In genomic region chr5:140627580-140627979, GRCm38 (mm10) we compare ENCODE assay signal across 24 mouse cellular contexts. TPM values are rescaled to one million over a fixed set of nuclear protein-coding genes. Genes with fewer than 3 reads are reported as not detected.
A peak's percentile ranks its signal among the peaks of the same experiment; 100 is the strongest.
DNase-seq lines count a peak whose midpoint lies in the region; ATAC-seq and TF ChIP-seq lines count a peak whose summit lies in the region.
"Had no signal": no experiment of that assay in that cellular context is flagged by ENCODE, and none has a peak within 500 bp of the region (broad histone marks: within the 10 kb centered on the region; RNA-seq: fewer than 3 reads in every experiment).

No protein-coding gene starts in this region.

- H3K4me3 ChIP-seq in intestine, postnatal 0 days (ENCODE audit: low read depth, low read length) = no peak overlapping the region
- no peak overlapping the region for H3K4me3 ChIP-seq in intestine, embryonic 16.5 days (ENCODE audit: low read length)
- H3K4me3 ChIP-seq in liver, postnatal 0 days (ENCODE audit: low read depth, low read length) = no peak overlapping the region
- no peak overlapping the region for H3K4me3 ChIP-seq in liver, embryonic 12.5 days
- H3K4me3 ChIP-seq in ES-Bruce4 (ENCODE audit: low read depth, low read length) = no peak overlapping the region
- H3K4me3 ChIP-seq: embryonic facial prominence, embryonic 15.5 days; limb, embryonic 12.5 days; midbrain, embryonic 12.5 days; neural tube, embryonic 13.5 days had no signal

- no peak overlapping the region for H3K9ac ChIP-seq in intestine, postnatal 0 days (ENCODE audit: low read depth, low read length)
- H3K9ac ChIP-seq in intestine, embryonic 16.5 days (ENCODE audit: low read depth, low read length) = no peak overlapping the region
- no peak overlapping the region for H3K9ac ChIP-seq in liver, postnatal 0 days (replicated peaks)
- no peak overlapping the region for H3K9ac ChIP-seq in liver, embryonic 12.5 days
- H3K9ac ChIP-seq in ES-Bruce4 (ENCODE audit: low read depth, poor library complexity, severe bottlenecking) = no peak overlapping the region
- H3K9ac ChIP-seq: embryonic facial prominence, embryonic 15.5 days; limb, embryonic 12.5 days; midbrain, embryonic 12.5 days; neural tube, embryonic 13.5 days had no signal

- H3K4me1 ChIP-seq in intestine, postnatal 0 days (replicated peaks; ENCODE audit: control insufficient read depth, insufficient read depth, low read length) = no peaks in the 10 kb centered on the region
- peaks cover 14% of the 10 kb centered on the region for H3K4me1 ChIP-seq in intestine, embryonic 16.5 days (ENCODE audit: control insufficient read depth, insufficient read depth, low read length)
- no peaks in the 10 kb centered on the region for H3K4me1 ChIP-seq in liver, postnatal 0 days (ENCODE audit: insufficient read depth)
- H3K4me1 ChIP-seq in liver, embryonic 12.5 days = 0 out of 2 replicates have a peak, but pooled peaks cover 7% of the 10 kb centered on the region
- H3K4me1 ChIP-seq in ES-Bruce4 (ENCODE audit: control insufficient read depth, insufficient read depth, low read length) = no peaks in the 10 kb centered on the region
- H3K4me1 ChIP-seq: embryonic facial prominence, embryonic 15.5 days; limb, embryonic 12.5 days; midbrain, embryonic 12.5 days had no signal

- H3K27ac ChIP-seq in intestine, postnatal 0 days (ENCODE audit: low read depth, low read length) = no peak overlapping the region
- no peak overlapping the region for H3K27ac ChIP-seq in intestine, embryonic 16.5 days (ENCODE audit: low read length)
- no peak overlapping the region for H3K27ac ChIP-seq in liver, postnatal 0 days (ENCODE audit: low read depth)
- no peak overlapping the region for H3K27ac ChIP-seq in liver, embryonic 12.5 days
- no peak overlapping the region for H3K27ac ChIP-seq in ES-Bruce4 (ENCODE audit: insufficient read depth, low read length)
- H3K27ac ChIP-seq: embryonic facial prominence, embryonic 15.5 days; limb, embryonic 12.5 days; macrophage; midbrain, embryonic 12.5 days; neural tube, embryonic 13.5 days had no signal

- H3K36me3 ChIP-seq in intestine, postnatal 0 days (ENCODE audit: control insufficient read depth, insufficient read depth) = peaks cover 82% of the 10 kb centered on the region
- H3K36me3 ChIP-seq in intestine, embryonic 16.5 days (ENCODE audit: control insufficient read depth, insufficient read depth, low read length) = peaks cover 51% of the 10 kb centered on the region
- H3K36me3 ChIP-seq in liver, postnatal 0 days (replicated peaks; ENCODE audit: insufficient read depth, low read length) = peaks cover 43% of the 10 kb centered on the region
- H3K36me3 ChIP-seq in liver, embryonic 12.5 days = peaks cover 94% of the 10 kb centered on the region
- H3K36me3 ChIP-seq in ES-Bruce4 (ENCODE audit: control insufficient read depth, insufficient read depth, low read length, poor library complexity, severe bottlenecking) = no peaks in the 10 kb centered on the region

- no peak for ATAC-seq in intestine, postnatal 0 days
- ATAC-seq in intestine, embryonic 16.5 days = no peak
- no peak for ATAC-seq in liver, postnatal 0 days
- ATAC-seq in liver, embryonic 12.5 days = no peak
- ATAC-seq: hindbrain, embryonic 16.5 days had no signal

- no peak for TF ChIP-seq EP300 in liver, postnatal 0 days (IDR thresholded peaks at IDR 0.05; ENCODE audit: low read depth)
- TF ChIP-seq EP300 in ES-Bruce4 (IDR thresholded peaks at IDR 0.05; ENCODE audit: insufficient read depth, low read depth, low read length) = no peak

- DNase-seq in liver, postnatal 0 days = no peak
- DNase-seq in brain, embryonic 14.5 days (ENCODE audit: low read depth) = no peak
- no peak for DNase-seq in embryo, embryonic 10.5 days (ENCODE audit: low spot score)
- DNase-seq: adrenal gland, postnatal 10 days; B cell, adult 2 months; cerebellum, adult 11 months; cerebellum, postnatal 14 days; gastrocnemius, postnatal 10 days; heart, adult 18-20 months; heart, postnatal 4 days; kidney, adult 8-10 months; kidney, postnatal 36 days; lung, adult 2 months; spleen, adult 18-20 months had no signal

- H3K9me3 ChIP-seq in intestine, postnatal 0 days (ENCODE audit: control insufficient read depth) = no peaks in the 10 kb centered on the region
- H3K9me3 ChIP-seq in intestine, embryonic 16.5 days (ENCODE audit: control insufficient read depth, low read length) = no peaks in the 10 kb centered on the region
- H3K9me3 ChIP-seq in liver, postnatal 0 days (ENCODE audit: low read length) = no peaks in the 10 kb centered on the region
- H3K9me3 ChIP-seq in liver, embryonic 12.5 days (replicated peaks) = peaks cover 5% of the 10 kb centered on the region
- no peaks in the 10 kb centered on the region for H3K9me3 ChIP-seq in ES-Bruce4 (replicated peaks; ENCODE audit: control insufficient read depth, insufficient read depth, low read length, poor library complexity, severe bottlenecking)
- H3K9me3 ChIP-seq: embryonic facial prominence, embryonic 15.5 days; neural tube, embryonic 13.5 days had no signal

- peak; percentile 47 for TF ChIP-seq CTCF in intestine, postnatal 0 days (IDR thresholded peaks at IDR 0.05; ENCODE audit: low read depth)
- TF ChIP-seq CTCF in liver, postnatal 0 days (IDR thresholded peaks at IDR 0.05; ENCODE audit: low read depth) = peak; percentile 29
- TF ChIP-seq CTCF in ES-Bruce4 (IDR thresholded peaks at IDR 0.05; ENCODE audit: low read depth, low read length) = peak; percentile 19
- peak; percentile 33; the same call in 1 of the 2 replicates for TF ChIP-seq CTCF in brain, embryonic 14.5 days (IDR thresholded peaks at IDR 0.05; ENCODE audit: borderline replicate concordance, extremely low read depth, insufficient read depth, insufficient read length)

- no peaks in the 10 kb centered on the region for H3K27me3 ChIP-seq in intestine, postnatal 0 days (replicated peaks; ENCODE audit: control insufficient read depth, insufficient read depth, low read length)
- no peaks in the 10 kb centered on the region for H3K27me3 ChIP-seq in intestine, embryonic 16.5 days (replicated peaks; ENCODE audit: control insufficient read depth, insufficient read depth, low read length)
- H3K27me3 ChIP-seq in liver, postnatal 0 days (ENCODE audit: insufficient read depth, low read length) = no peaks in the 10 kb centered on the region
- no peaks in the 10 kb centered on the region for H3K27me3 ChIP-seq in liver, embryonic 12.5 days (replicated peaks)
- H3K27me3 ChIP-seq in ES-Bruce4 (ENCODE audit: control insufficient read depth, insufficient read depth, low read length, poor library complexity, severe bottlenecking) = no peaks in the 10 kb centered on the region
- H3K27me3 ChIP-seq: embryonic facial prominence, embryonic 15.5 days; limb, embryonic 12.5 days; midbrain, embryonic 12.5 days; neural tube, embryonic 13.5 days had no signal

- 95% methylated on average over 5 of the region's 5 CpGs for WGBS in intestine, postnatal 0 days
- WGBS in intestine, embryonic 16.5 days = 97% methylated on average over 5 of the region's 5 CpGs
- 89% methylated on average over 5 of the region's 5 CpGs for WGBS in liver, postnatal 0 days (ENCODE audit: insufficient replicate concordance)
- 82% methylated on average over 5 of the region's 5 CpGs for WGBS in liver, embryonic 12.5 days (ENCODE audit: insufficient replicate concordance)

- no peak overlapping the region for H3K4me2 ChIP-seq in intestine, postnatal 0 days (replicated peaks; ENCODE audit: low read depth)
- no peak overlapping the region for H3K4me2 ChIP-seq in intestine, embryonic 16.5 days (ENCODE audit: low read depth, low read length)
- H3K4me2 ChIP-seq in liver, postnatal 0 days (ENCODE audit: low read depth, low read length) = no peak overlapping the region
- H3K4me2 ChIP-seq in liver, embryonic 12.5 days = no peak overlapping the region
- H3K4me2 ChIP-seq: embryonic facial prominence, embryonic 15.5 days; limb, embryonic 12.5 days; midbrain, embryonic 12.5 days; neural tube, embryonic 13.5 days had no signal

- no peak for TF ChIP-seq POLR2A in ES-Bruce4 (IDR thresholded peaks at IDR 0.05; ENCODE audit: insufficient read depth, low read length)
- no peak for TF ChIP-seq POLR2A in brain, embryonic 14.5 days (IDR thresholded peaks at IDR 0.05; ENCODE audit: borderline replicate concordance, extremely low read depth, insufficient read depth, insufficient read length, poor library complexity, severe bottlenecking)

RNA-seq across cellular contexts. Expression of gene Lfng, which starts 20.5 kb away (rescaled TPM):
- polyA plus RNA-seq in intestine, postnatal 0 days (2015; fragmentation: Nextera tagmentation; extraction: Ambion mirVana) = 7.1 and 7.3 TPM in 2 replicates
- polyA plus RNA-seq in intestine, embryonic 16.5 days (2015; fragmentation: Nextera tagmentation; extraction: Ambion mirVana) = 11.9 and 13.4 TPM in 2 replicates
- 5.0 and 5.9 TPM in 2 replicates for polyA plus RNA-seq in liver, postnatal 0 days (2015; fragmentation: Nextera tagmentation; extraction: Ambion mirVana)
- polyA plus RNA-seq in liver, embryonic 12.5 days (2016; fragmentation: Nextera tagmentation; extraction: Ambion mirVana) = 7.4 and 8.3 TPM in 2 replicates
- 4.1 and 4.4 TPM in 2 replicates for polyA plus RNA-seq in ES-Bruce4 (2011; ENCODE audit: insufficient read depth, insufficient read length, low read depth, missing spikeins)
- polyA plus RNA-seq in brain, embryonic 14.5 days (2012; rRNA removed) = 55.8 and 73.4 TPM in 2 replicates

RNA-seq across cellular contexts. Expression of gene Ttyh3, which starts 21.3 kb away (rescaled TPM):
- 21.4 and 23.6 TPM in 2 replicates for polyA plus RNA-seq in intestine, postnatal 0 days (2015; fragmentation: Nextera tagmentation; extraction: Ambion mirVana)
- 17.0 and 24.3 TPM in 2 replicates for polyA plus RNA-seq in intestine, embryonic 16.5 days (2015; fragmentation: Nextera tagmentation; extraction: Ambion mirVana)
- 5.2 and 6.5 TPM in 2 replicates for polyA plus RNA-seq in liver, postnatal 0 days (2015; fragmentation: Nextera tagmentation; extraction: Ambion mirVana)
- polyA plus RNA-seq in liver, embryonic 12.5 days (2016; fragmentation: Nextera tagmentation; extraction: Ambion mirVana) = 13.0 and 15.6 TPM in 2 replicates
- polyA plus RNA-seq in ES-Bruce4 (2011; ENCODE audit: insufficient read depth, insufficient read length, low read depth, missing spikeins) = 19.1 and 21.4 TPM in 2 replicates
- polyA plus RNA-seq in brain, embryonic 14.5 days (2012; rRNA removed) = 164 and 280 TPM in 2 replicates
